Comparison of ENCODE assay signal across 37 mouse cellular contexts in genomic region chr16:32179333-32179901, GRCm38 (mm10). TPM values are rescaled to one million over a fixed set of nuclear protein-coding genes. Genes with fewer than 3 reads are reported as not detected.
DNase-seq lines count a peak whose midpoint lies in the region; ATAC-seq and TF ChIP-seq lines count a peak whose summit lies in the region.
"Had no signal": no experiment of that assay in that cellular context is flagged by ENCODE, and none has a peak within 500 bp of the region (broad histone marks: within the 10 kb centered on the region; RNA-seq: fewer than 3 reads in every experiment).

Bex6 (plus strand) TSS chr16:32179823.

- H3K9me3 ChIP-seq in liver, postnatal 0 days (ENCODE audit: low read length), result no peaks in the 10 kb centered on the region
- no peaks in the 10 kb centered on the region for H3K9me3 ChIP-seq in intestine, postnatal 0 days (ENCODE audit: control insufficient read depth)
- H3K9me3 ChIP-seq: embryonic facial prominence, embryonic 15.5 days; forebrain, embryonic 13.5 days; hindbrain, embryonic 13.5 days; lung, embryonic 15.5 days; midbrain, embryonic 10.5 days; neural tube, embryonic 13.5 days had no signal

- H3K27ac ChIP-seq in thymus, adult 2 months (ENCODE audit: control insufficient read depth, insufficient read depth, low read length), result peak within 1 kb of the TSS; percentile 64
- H3K27ac ChIP-seq in liver, postnatal 0 days (ENCODE audit: low read depth), result peak within 1 kb of the TSS; percentile 94
- H3K27ac ChIP-seq in intestine, postnatal 0 days (ENCODE audit: low read depth, low read length), result no peak within 1 kb of the TSS
- H3K27ac ChIP-seq: embryonic facial prominence, embryonic 10.5 days; embryonic facial prominence, embryonic 15.5 days; forebrain, embryonic 13.5 days; hindbrain, embryonic 13.5 days; lung, embryonic 15.5 days; midbrain, embryonic 10.5 days; neural tube, embryonic 13.5 days had no signal

- H3K4me3 ChIP-seq in thymus, adult 2 months (ENCODE audit: control insufficient read depth, insufficient read depth, low read length), result no peak within 1 kb of the TSS
- H3K4me3 ChIP-seq in liver, postnatal 0 days (ENCODE audit: low read depth, low read length), result no peak within 1 kb of the TSS
- H3K4me3 ChIP-seq in intestine, postnatal 0 days (ENCODE audit: low read depth, low read length), result no peak within 1 kb of the TSS
- H3K4me3 ChIP-seq: embryonic facial prominence, embryonic 10.5 days; embryonic facial prominence, embryonic 15.5 days; forebrain, embryonic 13.5 days; hindbrain, embryonic 13.5 days; lung, embryonic 15.5 days; midbrain, embryonic 10.5 days; neural tube, embryonic 13.5 days had no signal

- ATAC-seq in common myeloid progenitor, adult 5-6 weeks (replicated peaks; ENCODE audit: low read depth, poor library complexity, severe bottlenecking), result peak; percentile 68
- no peak for ATAC-seq in liver, postnatal 0 days
- peak; percentile 51; the same call in 1 of the 2 replicates for ATAC-seq in monocyte, adult 5-6 weeks (replicated peaks; ENCODE audit: insufficient number of reproducible peaks, low FRiP score, low TSS enrichment, poor library complexity, severe bottlenecking)
- no peak for ATAC-seq in intestine, postnatal 0 days
- ATAC-seq: forebrain, embryonic 13.5 days; intestine, embryonic 16.5 days; Patski had no signal

- no peaks in the 10 kb centered on the region for H3K36me3 ChIP-seq in thymus, adult 2 months (ENCODE audit: control insufficient read depth, insufficient read depth, low read length)
- H3K36me3 ChIP-seq in liver, postnatal 0 days (replicated peaks; ENCODE audit: insufficient read depth, low read length), result no peaks in the 10 kb centered on the region
- no peaks in the 10 kb centered on the region for H3K36me3 ChIP-seq in intestine, postnatal 0 days (ENCODE audit: control insufficient read depth, insufficient read depth)
- H3K36me3 ChIP-seq: embryonic facial prominence, embryonic 10.5 days; embryonic facial prominence, embryonic 15.5 days; hindbrain, embryonic 13.5 days; lung, embryonic 15.5 days; midbrain, embryonic 10.5 days; neural tube, embryonic 13.5 days had no signal

- 13% methylated on average over 6 of the region's 6 CpGs for WGBS in thymus, adult 2 months
- 43% methylated on average over 6 of the region's 6 CpGs for WGBS in liver, postnatal 0 days (ENCODE audit: insufficient replicate concordance)
- WGBS in intestine, postnatal 0 days, result 80% methylated on average over 6 of the region's 6 CpGs

- peaks cover 26% of the 10 kb centered on the region for H3K4me1 ChIP-seq in thymus, adult 2 months (replicated peaks; ENCODE audit: control insufficient read depth, insufficient read depth, low read length)
- H3K4me1 ChIP-seq in liver, postnatal 0 days (ENCODE audit: insufficient read depth), result peaks cover 22% of the 10 kb centered on the region
- H3K4me1 ChIP-seq in intestine, postnatal 0 days (replicated peaks; ENCODE audit: control insufficient read depth, insufficient read depth, low read length), result no peaks in the 10 kb centered on the region

- H3K27me3 ChIP-seq in thymus, adult 2 months (ENCODE audit: control insufficient read depth, insufficient read depth, low read length), result no peaks in the 10 kb centered on the region
- H3K27me3 ChIP-seq in liver, postnatal 0 days (ENCODE audit: insufficient read depth, low read length), result no peaks in the 10 kb centered on the region
- H3K27me3 ChIP-seq in intestine, postnatal 0 days (replicated peaks; ENCODE audit: control insufficient read depth, insufficient read depth, low read length), result no peaks in the 10 kb centered on the region
- H3K27me3 ChIP-seq: CH12.LX; embryonic facial prominence, embryonic 15.5 days; forebrain, embryonic 13.5 days; hindbrain, embryonic 13.5 days; lung, embryonic 15.5 days; neural tube, embryonic 13.5 days had no signal

- no peak for TF ChIP-seq CTCF in thymus, adult 2 months (IDR thresholded peaks at IDR 0.05; ENCODE audit: borderline replicate concordance, control insufficient read depth, extremely low read depth, insufficient read depth, low read length, poor library complexity)
- no peak for TF ChIP-seq CTCF in liver, postnatal 0 days (IDR thresholded peaks at IDR 0.05; ENCODE audit: low read depth)
- no peak for TF ChIP-seq CTCF in intestine, postnatal 0 days (IDR thresholded peaks at IDR 0.05; ENCODE audit: low read depth)

- no peak within 1 kb of the TSS for H3K4me2 ChIP-seq in liver, postnatal 0 days (ENCODE audit: low read depth, low read length)
- H3K4me2 ChIP-seq in intestine, postnatal 0 days (replicated peaks; ENCODE audit: low read depth), result no peak within 1 kb of the TSS
- H3K4me2 ChIP-seq: embryonic facial prominence, embryonic 15.5 days; forebrain, embryonic 13.5 days; heart, embryonic 11.5 days; hindbrain, embryonic 13.5 days; lung, embryonic 15.5 days; neural tube, embryonic 13.5 days had no signal

- no peak within 1 kb of the TSS for H3K9ac ChIP-seq in liver, postnatal 0 days (replicated peaks)
- no peak within 1 kb of the TSS for H3K9ac ChIP-seq in intestine, postnatal 0 days (ENCODE audit: low read depth, low read length)
- H3K9ac ChIP-seq: embryonic facial prominence, embryonic 15.5 days; forebrain, embryonic 13.5 days; hindbrain, embryonic 13.5 days; lung, embryonic 15.5 days; neural tube, embryonic 13.5 days had no signal

- TF ChIP-seq EP300 in liver, postnatal 0 days (IDR thresholded peaks at IDR 0.05; ENCODE audit: low read depth), result no peak

- TF ChIP-seq POLR2A in thymus, adult 2 months (IDR thresholded peaks at IDR 0.05; ENCODE audit: control insufficient read depth, extremely low read depth, insufficient read depth, low read length, poor library complexity), result no peak

- DNase-seq in thymus, adult 2 months, result no peak
- no peak for DNase-seq in thymus, adult 18-20 months
- no peak for DNase-seq in liver, postnatal 0 days
- no peak for DNase-seq in cerebellum, postnatal 10 days
- DNase-seq in MN1 (ENCODE audit: low spot score), result no peak
- DNase-seq: adrenal gland, postnatal 10 days; cerebellum, adult 11-12 months; cerebellum, postnatal 14 days; heart, postnatal 36 days; kidney, postnatal 14 days; lung, postnatal 36 days; thymus, postnatal 14 days had no signal

RNA-seq across cellular contexts. Expression of gene Bex6, which starts in this region (rescaled TPM):
- polyA plus RNA-seq in thymus, adult 2 months (2012; rRNA removed), result 0.65 and 0.79 TPM in 2 replicates
- total RNA-seq in common myeloid progenitor, adult 5-6 weeks (2017), result 95.7 and 103 TPM in 2 replicates
- 0.94 and 1.2 TPM in 2 replicates for polyA plus RNA-seq in liver, postnatal 0 days (2015; fragmentation: Nextera tagmentation; extraction: Ambion mirVana)
- total RNA-seq in monocyte, adult 5-6 weeks (2017), result 0.87 to 1.3 TPM in 2 of 3 replicates, not detected in the other
- polyA plus RNA-seq in intestine, postnatal 0 days (2015; fragmentation: Nextera tagmentation; extraction: Ambion mirVana), result 0.13 TPM in 1 of 2 replicates, not detected in the other
- total RNA-seq: adrenal gland, postnatal 10 days; CH12.LX; gastrocnemius, adult 8-10 months; heart, postnatal 36 days; layer of hippocampus, adult 18-20 months; layer of hippocampus, postnatal 10 days; left cerebral cortex, adult 18-20 months; left cerebral cortex, postnatal 14 days; liver, adult 2 months; midbrain, postnatal 0 days had no signal
- polyA plus RNA-seq: C2C12; embryonic facial prominence, embryonic 10.5 days; forebrain, embryonic 13.5 days; frontal cortex, adult 2 months; gonadal fat pad, adult 2 months; hindbrain, embryonic 13.5 days; intestine, embryonic 16.5 days; kidney, embryonic 14.5 days; liver, adult 2 months; midbrain, embryonic 10.5 days; midbrain, postnatal 0 days; neural tube, embryonic 13.5 days; Patski had no signal

Comparison
In these comparisons a context has a peak if more than half of its experiments do, and no peak if none do; other contexts are left out.
1. RNA of gene Bex6 (total RNA-seq): 95.7 to 103 TPM in common myeloid progenitor, adult 5-6 weeks; 0.87 to 1.3 TPM in monocyte, adult 5-6 weeks; every median in the first group is over 10 times any median in the second.
2. ATAC-seq: peak in common myeloid progenitor, adult 5-6 weeks (single experiment) and monocyte, adult 5-6 weeks (single experiment); none in liver, postnatal 0 days (single experiment) and intestine, postnatal 0 days (single experiment).